Mouse (Mus musculus): ENCODE data around the gene Ccdc62. TPM values are rescaled to one million over a fixed set of nuclear protein-coding genes. Genes with fewer than 3 reads are reported as not detected.

The Ccdc62 gene
- total RNA-seq, 4 experiments from 2014 or later = 2.0 to 9.8 (median 6.1) TPM

GRCm38 (mm10) chr5:123938479-123938878, 8.0 kb downstream of the Ccdc62 start:
- no peak for DNase-seq

- DNase-seq = no peak
These were observed 16.1 kb downstream of the Ccdc62 start for GRCm38 (mm10) chr5:123946546-123946945.

GRCm38 (mm10) chr5:123947041-123947761, 16.7 kb downstream of the Ccdc62 start:
- no peak for DNase-seq

GRCm38 (mm10) chr5:123952365-123953045, 22.0 kb downstream of the Ccdc62 start:
- no peak for DNase-seq

GRCm38 (mm10) chr5:123957213-123957612, 26.7 kb downstream of the Ccdc62 start:
- DNase-seq = no peak

- no peak for DNase-seq
These were observed 28.5 kb downstream of the Ccdc62 start for GRCm38 (mm10) chr5:123959018-123959417.

- DNase-seq = no peak
These were observed 29.6 kb downstream of the Ccdc62 start for GRCm38 (mm10) chr5:123960129-123960528.

- DNase-seq = no peak
These were observed 30.6 kb downstream of the Ccdc62 start for GRCm38 (mm10) chr5:123961046-123961445.

GRCm38 (mm10) chr5:123964208-123964607, 33.7 kb downstream of the Ccdc62 start:
- DNase-seq = no peak

GRCm38 (mm10) chr5:123966759-123967158, 36.3 kb downstream of the Ccdc62 start:
- DNase-seq = no peak

- no peak for DNase-seq
These were observed 38.0 kb downstream of the Ccdc62 start for GRCm38 (mm10) chr5:123968468-123968867.

GRCm38 (mm10) chr5:123969216-123969615, 38.7 kb downstream of the Ccdc62 start:
- no peak for DNase-seq

- DNase-seq = no peak
These were observed 40.1 kb downstream of the Ccdc62 start for GRCm38 (mm10) chr5:123970576-123970975.

GRCm38 (mm10) chr5:123972453-123972852, 42.0 kb downstream of the Ccdc62 start:
- DNase-seq = no peak

GRCm38 (mm10) chr5:123973299-123974178, 43.1 kb downstream of the Ccdc62 start, which contains the start of gene Hip1r:
Gene Hip1r, plus strand, starts transcription at chr5:123973628.
- peak; percentile 61 for DNase-seq

GRCm38 (mm10) chr5:123974179-123974485, 43.7 kb downstream of the Ccdc62 start:
- no peak for DNase-seq

- DNase-seq = no peak
These were observed 44.2 kb downstream of the Ccdc62 start for GRCm38 (mm10) chr5:123974616-123975111.

- DNase-seq = no peak
These were observed 45.2 kb downstream of the Ccdc62 start for GRCm38 (mm10) chr5:123975668-123976180.

- DNase-seq = no peak
These were observed 46.8 kb downstream of the Ccdc62 start for GRCm38 (mm10) chr5:123977231-123977630.

- DNase-seq = no peak
These were observed 47.7 kb downstream of the Ccdc62 start for GRCm38 (mm10) chr5:123978131-123978530.

GRCm38 (mm10) chr5:123979221-123979979, 48.9 kb downstream of the Ccdc62 start:
- no peak for DNase-seq

- DNase-seq = no peak
These were observed 49.5 kb downstream of the Ccdc62 start for GRCm38 (mm10) chr5:123979980-123980369.
